Mouse (Mus musculus): ENCODE data around the gene Mettl1. TPM values are rescaled to one million over a fixed set of nuclear protein-coding genes. Genes with fewer than 3 reads are reported as not detected.

The Mettl1 gene
- total RNA-seq, 2 experiments from 2014 or later = 2.0 to 2.9 TPM

- no peak for ATAC-seq (replicated peaks; ENCODE audit: low FRiP score, poor library complexity, severe bottlenecking)
These were observed 38.6 kb downstream of the Mettl1 start for GRCm38 (mm10) chr10:127079665-127080391.

- no peak for ATAC-seq (replicated peaks; ENCODE audit: low FRiP score, poor library complexity, severe bottlenecking)
These were observed 39.9 kb downstream of the Mettl1 start for GRCm38 (mm10) chr10:127080901-127081780.

- ATAC-seq (replicated peaks; ENCODE audit: low FRiP score, poor library complexity, severe bottlenecking) = no peak
These were observed 40.9 kb downstream of the Mettl1 start for GRCm38 (mm10) chr10:127081996-127082620.

- no peak for ATAC-seq (replicated peaks; ENCODE audit: low FRiP score, poor library complexity, severe bottlenecking)
These were observed 42.2 kb downstream of the Mettl1 start for GRCm38 (mm10) chr10:127083292-127083914.

- ATAC-seq (replicated peaks; ENCODE audit: low FRiP score, poor library complexity, severe bottlenecking) = no peak
These were observed 42.7 kb downstream of the Mettl1 start for GRCm38 (mm10) chr10:127083915-127084306.

- ATAC-seq (replicated peaks; ENCODE audit: low FRiP score, poor library complexity, severe bottlenecking) = no peak
These were observed 43.8 kb downstream of the Mettl1 start for GRCm38 (mm10) chr10:127085052-127085451.

GRCm38 (mm10) chr10:127085633-127086032, 44.4 kb downstream of the Mettl1 start:
- ATAC-seq (replicated peaks; ENCODE audit: low FRiP score, poor library complexity, severe bottlenecking) = no peak

GRCm38 (mm10) chr10:127090560-127091411, 49.6 kb downstream of the Mettl1 start:
- no peak for ATAC-seq (replicated peaks; ENCODE audit: low FRiP score, poor library complexity, severe bottlenecking)

- no peak for ATAC-seq (replicated peaks; ENCODE audit: low FRiP score, poor library complexity, severe bottlenecking)
These were observed 50.5 kb downstream of the Mettl1 start for GRCm38 (mm10) chr10:127091507-127092396.

GRCm38 (mm10) chr10:127092742-127093141, 51.5 kb downstream of the Mettl1 start:
- no peak for ATAC-seq (replicated peaks; ENCODE audit: low FRiP score, poor library complexity, severe bottlenecking)

GRCm38 (mm10) chr10:127094382-127094802, 53.2 kb downstream of the Mettl1 start:
- no peak for ATAC-seq (replicated peaks; ENCODE audit: low FRiP score, poor library complexity, severe bottlenecking)

Other genes starting within 250 kb of the Mettl1 start
- gene Atp23, start 140.1 kb upstream of the Mettl1 start, total RNA-seq (2015; ENCODE audit: low replicate concordance) = 0.38 and 2.3 TPM in 2 replicates
- 0.09 and 0.98 TPM in 2 replicates for gene Atp23, start 140.1 kb upstream of the Mettl1 start, total RNA-seq (2017; ENCODE audit: low replicate concordance)
- gene Ctdsp2, start 62.7 kb upstream of the Mettl1 start, total RNA-seq (2015; ENCODE audit: low replicate concordance) = 19.6 and 29.3 TPM in 2 replicates
- gene Ctdsp2, start 62.7 kb upstream of the Mettl1 start, total RNA-seq (2017; ENCODE audit: low replicate concordance) = 16.5 and 20.9 TPM in 2 replicates
- not detected in 2 replicates for gene Avil, start 40.7 kb upstream of the Mettl1 start, total RNA-seq (2015; ENCODE audit: low replicate concordance)
- gene Avil, start 40.7 kb upstream of the Mettl1 start, total RNA-seq (2017; ENCODE audit: low replicate concordance) = not detected in 2 replicates
- gene Tsfm, start 10.6 kb upstream of the Mettl1 start, total RNA-seq (2015; ENCODE audit: low replicate concordance) = 5.0 and 5.8 TPM in 2 replicates
- gene Tsfm, start 10.6 kb upstream of the Mettl1 start, total RNA-seq (2017; ENCODE audit: low replicate concordance) = 2.9 and 5.9 TPM in 2 replicates
- not detected in 2 replicates for gene Eef1akmt3, start 99 bp downstream of the Mettl1 start, total RNA-seq (2015; ENCODE audit: low replicate concordance)
- not detected in 2 replicates for gene Eef1akmt3, start 99 bp downstream of the Mettl1 start, total RNA-seq (2017; ENCODE audit: low replicate concordance)
- not detected in 2 replicates for gene Cyp27b1, start 6.8 kb downstream of the Mettl1 start, total RNA-seq (2015; ENCODE audit: low replicate concordance)
- gene Cyp27b1, start 6.8 kb downstream of the Mettl1 start, total RNA-seq (2017; ENCODE audit: low replicate concordance) = not detected in 2 replicates
- not detected in 2 replicates for gene March9, start 18.8 kb downstream of the Mettl1 start, total RNA-seq (2015; ENCODE audit: low replicate concordance)
- not detected in 2 replicates for gene March9, start 18.8 kb downstream of the Mettl1 start, total RNA-seq (2017; ENCODE audit: low replicate concordance)
- 83.0 and 90.1 TPM in 2 replicates for gene Cdk4, start 22.1 kb downstream of the Mettl1 start, total RNA-seq (2015; ENCODE audit: low replicate concordance)
- 43.8 and 71.5 TPM in 2 replicates for gene Cdk4, start 22.1 kb downstream of the Mettl1 start, total RNA-seq (2017; ENCODE audit: low replicate concordance)
- 25.3 and 30.4 TPM in 2 replicates for gene Tspan31, start 28.9 kb downstream of the Mettl1 start, total RNA-seq (2015; ENCODE audit: low replicate concordance)
- 8.6 and 19.0 TPM in 2 replicates for gene Tspan31, start 28.9 kb downstream of the Mettl1 start, total RNA-seq (2017; ENCODE audit: low replicate concordance)
- 1.9 and 6.5 TPM in 2 replicates for gene Agap2, start 33.9 kb downstream of the Mettl1 start, total RNA-seq (2015; ENCODE audit: low replicate concordance)
- 2.0 and 4.0 TPM in 2 replicates for gene Agap2, start 33.9 kb downstream of the Mettl1 start, total RNA-seq (2017; ENCODE audit: low replicate concordance)
- gene Os9, start 79.7 kb downstream of the Mettl1 start, total RNA-seq (2015; ENCODE audit: low replicate concordance) = 15.0 and 17.1 TPM in 2 replicates
- gene Os9, start 79.7 kb downstream of the Mettl1 start, total RNA-seq (2017; ENCODE audit: low replicate concordance) = 59.5 and 60.7 TPM in 2 replicates
- 33.0 and 34.3 TPM in 2 replicates for gene B4galnt1, start 123.8 kb downstream of the Mettl1 start, total RNA-seq (2015; ENCODE audit: low replicate concordance)
- 8.1 and 17.6 TPM in 2 replicates for gene B4galnt1, start 123.8 kb downstream of the Mettl1 start, total RNA-seq (2017; ENCODE audit: low replicate concordance)
- not detected in 2 replicates for gene Slc26a10, start 139.2 kb downstream of the Mettl1 start, total RNA-seq (2015; ENCODE audit: low replicate concordance)
- 0.28 TPM in 1 of 2 replicates, not detected in the other for gene Slc26a10, start 139.2 kb downstream of the Mettl1 start, total RNA-seq (2017; ENCODE audit: low replicate concordance)
- gene Arhgef25, start 148.7 kb downstream of the Mettl1 start, total RNA-seq (2015; ENCODE audit: low replicate concordance) = 0.84 and 1.7 TPM in 2 replicates
- gene Arhgef25, start 148.7 kb downstream of the Mettl1 start, total RNA-seq (2017; ENCODE audit: low replicate concordance) = 2.2 and 2.7 TPM in 2 replicates
- 10.4 and 18.0 TPM in 2 replicates for gene Dtx3, start 154.3 kb downstream of the Mettl1 start, total RNA-seq (2015; ENCODE audit: low replicate concordance)
- 8.4 and 9.4 TPM in 2 replicates for gene Dtx3, start 154.3 kb downstream of the Mettl1 start, total RNA-seq (2017; ENCODE audit: low replicate concordance)
- gene Pip4k2c, start 170.2 kb downstream of the Mettl1 start, total RNA-seq (2015; ENCODE audit: low replicate concordance) = 11.3 and 13.3 TPM in 2 replicates
- gene Pip4k2c, start 170.2 kb downstream of the Mettl1 start, total RNA-seq (2017; ENCODE audit: low replicate concordance) = 19.6 and 25.6 TPM in 2 replicates
- gene Kif5a, start 221.9 kb downstream of the Mettl1 start, total RNA-seq (2015; ENCODE audit: low replicate concordance) = 0.42 TPM in 1 of 2 replicates, not detected in the other
- under 0.01 TPM in 1 of 2 replicates, not detected in the other for gene Kif5a, start 221.9 kb downstream of the Mettl1 start, total RNA-seq (2017; ENCODE audit: low replicate concordance)
- 32.5 and 59.1 TPM in 2 replicates for gene Dctn2, start 225.0 kb downstream of the Mettl1 start, total RNA-seq (2015; ENCODE audit: low replicate concordance)
- gene Dctn2, start 225.0 kb downstream of the Mettl1 start, total RNA-seq (2017; ENCODE audit: low replicate concordance) = 73.0 and 77.9 TPM in 2 replicates
- 22.4 and 33.0 TPM in 2 replicates for gene Mbd6, start 247.6 kb downstream of the Mettl1 start, total RNA-seq (2015; ENCODE audit: low replicate concordance)
- 6.1 and 7.1 TPM in 2 replicates for gene Mbd6, start 247.6 kb downstream of the Mettl1 start, total RNA-seq (2017; ENCODE audit: low replicate concordance)